Mouse (Mus musculus) cerebellum, adult 2 months (tissue): ENCODE data around the gene Upf1.

Experiments used
- CTCF ChIP-seq: fragments of 200-500 bp; IDR thresholded peaks from 2 replicates; pipeline ENCODE4 v1.5.1; 2011; ENCODE audit warnings: low read depth, mild to moderate bottlenecking, control low read depth, low read length, moderate library complexity, borderline replicate concordance; ENCODE audit not compliant: insufficient read depth
- POLR2A ChIP-seq: fragments of 200-500 bp; IDR thresholded peaks from 2 replicates; pipeline ENCODE4 v1.6.1; 2011; ENCODE audit warnings: low read length, control low read depth, borderline replicate concordance; ENCODE audit not compliant: insufficient read depth

GRCm38 (mm10) chr8:70361484-70362032 lies 8.5 kb upstream of the Upf1 start:
- TF ChIP-seq CTCF (no peak), POLR2A (no peak)
